Mouse (Mus musculus): ENCODE results near the gene Mrps11.

The Mrps11 gene

DNA sequence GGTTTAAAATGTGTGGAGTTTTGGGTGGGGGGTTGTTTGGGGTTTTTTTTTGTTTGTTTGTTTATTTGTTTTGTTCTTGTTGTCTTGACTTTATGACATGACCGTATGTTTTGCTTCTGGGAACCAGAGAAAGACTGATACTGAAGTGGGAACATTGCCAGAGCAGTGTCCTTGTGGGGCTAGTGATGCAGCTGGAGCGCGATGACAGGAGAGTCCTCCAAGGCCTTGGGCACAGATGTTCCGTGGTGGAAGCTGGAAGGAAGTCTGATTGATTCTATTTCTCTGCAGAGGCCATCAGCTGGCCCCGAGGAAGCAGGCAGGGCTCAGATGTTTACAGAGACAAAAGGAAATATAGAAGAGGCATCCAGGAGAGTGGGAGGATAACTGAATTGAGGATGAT, 3.0 kb downstream of the Mrps11 start:
- no peaks in the 10 kb centered on the region for H3K27me3 ChIP-seq (ENCODE audit: insufficient read depth, low read length)
- peaks cover 69% of the 10 kb centered on the region for H3K36me3 ChIP-seq (ENCODE audit: insufficient read depth, low read length)
- TF ChIP-seq POU5F1 (IDR thresholded peaks at IDR 0.05; ENCODE audit: borderline replicate concordance, low read length) (no peak), CTCF (conservative IDR thresholded peaks at IDR 0.05; ENCODE audit: low read length) (no peak), NANOG (IDR thresholded peaks at IDR 0.05; ENCODE audit: borderline replicate concordance, low read length) (no peak)
- H3K4me3 ChIP-seq (replicated peaks; ENCODE audit: low read length) = no peak overlapping the region
- H3K9me3 ChIP-seq (ENCODE audit: low read length) = no peaks in the 10 kb centered on the region
- peaks cover 25% of the 10 kb centered on the region for H3K4me1 ChIP-seq (replicated peaks; ENCODE audit: low read depth, low read length)

DNA sequence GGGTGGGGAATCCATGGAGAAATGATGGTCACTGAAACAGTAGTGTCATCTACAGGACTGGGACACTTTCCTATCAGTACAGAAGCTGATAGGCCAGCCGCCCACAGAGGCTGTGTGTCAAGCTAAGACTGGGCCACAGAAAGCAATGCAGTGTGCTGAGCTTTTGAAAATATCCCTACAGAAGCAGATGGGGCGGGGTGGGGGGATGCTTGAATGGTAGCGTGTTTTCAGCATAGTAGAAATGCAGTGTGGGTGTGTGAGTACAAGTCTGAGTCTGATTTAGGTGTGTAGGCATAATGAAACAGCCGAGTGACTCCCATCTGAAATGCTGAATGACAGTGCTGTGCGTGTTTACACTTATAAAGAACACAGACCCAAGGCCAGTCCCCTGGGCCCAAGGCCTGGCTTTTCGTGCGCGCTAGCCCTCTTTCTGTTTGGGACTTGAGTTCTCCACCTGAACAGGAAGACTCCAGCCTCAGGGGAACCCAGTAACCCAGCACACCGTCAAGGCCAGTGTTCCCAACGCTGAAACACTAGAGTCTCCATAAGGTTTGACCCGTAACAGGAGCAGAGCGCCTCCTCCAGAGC, 5.0 kb downstream of the Mrps11 start:
- H3K36me3 ChIP-seq (ENCODE audit: insufficient read depth, low read length) = peaks cover 82% of the 10 kb centered on the region
- H3K4me3 ChIP-seq (replicated peaks; ENCODE audit: low read length) = no peak overlapping the region
- H3K4me1 ChIP-seq (replicated peaks; ENCODE audit: low read depth, low read length) = peaks cover 23% of the 10 kb centered on the region
- TF ChIP-seq CTCF (conservative IDR thresholded peaks at IDR 0.05; ENCODE audit: low read length) (no peak), POU5F1 (IDR thresholded peaks at IDR 0.05; ENCODE audit: borderline replicate concordance, low read length) (no peak), NANOG (IDR thresholded peaks at IDR 0.05; ENCODE audit: borderline replicate concordance, low read length) (no peak)
- no peaks in the 10 kb centered on the region for H3K9me3 ChIP-seq (ENCODE audit: low read length)
- H3K27me3 ChIP-seq (ENCODE audit: insufficient read depth, low read length) = no peaks in the 10 kb centered on the region

DNA sequence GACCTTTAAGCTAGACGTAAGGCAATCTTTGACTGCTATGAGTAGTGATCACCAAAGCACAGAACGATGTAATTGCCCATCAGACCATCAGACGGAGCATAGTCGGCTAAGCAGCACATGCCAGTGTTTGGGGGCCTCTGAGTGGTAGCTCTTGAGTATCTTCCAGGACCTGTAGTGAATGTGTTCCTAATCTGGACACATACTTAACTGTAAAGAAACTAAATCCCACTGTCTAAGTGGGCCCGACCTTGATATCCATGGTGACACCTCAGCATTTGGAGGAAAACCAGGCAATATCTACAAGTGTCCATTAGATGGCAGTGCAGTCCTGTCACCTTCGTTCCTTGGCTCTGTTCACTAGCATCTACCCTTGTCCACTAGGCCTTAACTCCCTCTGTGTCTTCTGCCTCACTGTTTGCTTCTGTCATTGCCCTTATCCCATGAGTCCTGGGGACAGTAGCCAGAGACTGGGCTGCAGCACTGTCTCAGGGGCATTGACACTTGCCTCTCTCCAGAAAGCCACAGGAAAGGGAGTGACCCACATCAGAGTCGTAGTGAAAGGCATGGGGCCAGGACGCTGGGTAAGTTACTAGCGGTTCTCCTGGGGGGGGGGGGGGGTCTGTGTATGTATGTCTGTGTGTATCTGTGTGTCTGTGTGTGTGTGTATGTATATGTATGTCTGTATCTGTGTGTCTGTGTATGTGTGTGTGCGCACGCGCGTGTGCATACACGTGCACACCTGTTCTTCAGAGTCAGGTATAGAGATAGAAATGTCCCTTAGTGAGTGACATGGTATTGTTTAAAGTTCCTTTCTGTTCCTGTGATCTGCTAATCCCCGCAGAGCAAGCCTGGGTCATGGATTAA, 8.7 kb downstream of the Mrps11 start:
- Histone ChIP-seq H3K9me3 (ENCODE audit: low read length) (no peaks in the 10 kb centered on the region), H3K4me1 (replicated peaks; ENCODE audit: low read depth, low read length) (peaks cover 13% of the 10 kb centered on the region), H3K36me3 (ENCODE audit: insufficient read depth, low read length) (peaks cover 70% of the 10 kb centered on the region), H3K4me3 (replicated peaks; ENCODE audit: low read length) (no peak overlapping the region), H3K27me3 (ENCODE audit: insufficient read depth, low read length) (no peaks in the 10 kb centered on the region)
- TF ChIP-seq POU5F1 (IDR thresholded peaks at IDR 0.05; ENCODE audit: borderline replicate concordance, low read length) (no peak), NANOG (IDR thresholded peaks at IDR 0.05; ENCODE audit: borderline replicate concordance, low read length) (no peak), CTCF (conservative IDR thresholded peaks at IDR 0.05; ENCODE audit: low read length) (peak; percentile 67)

DNA sequence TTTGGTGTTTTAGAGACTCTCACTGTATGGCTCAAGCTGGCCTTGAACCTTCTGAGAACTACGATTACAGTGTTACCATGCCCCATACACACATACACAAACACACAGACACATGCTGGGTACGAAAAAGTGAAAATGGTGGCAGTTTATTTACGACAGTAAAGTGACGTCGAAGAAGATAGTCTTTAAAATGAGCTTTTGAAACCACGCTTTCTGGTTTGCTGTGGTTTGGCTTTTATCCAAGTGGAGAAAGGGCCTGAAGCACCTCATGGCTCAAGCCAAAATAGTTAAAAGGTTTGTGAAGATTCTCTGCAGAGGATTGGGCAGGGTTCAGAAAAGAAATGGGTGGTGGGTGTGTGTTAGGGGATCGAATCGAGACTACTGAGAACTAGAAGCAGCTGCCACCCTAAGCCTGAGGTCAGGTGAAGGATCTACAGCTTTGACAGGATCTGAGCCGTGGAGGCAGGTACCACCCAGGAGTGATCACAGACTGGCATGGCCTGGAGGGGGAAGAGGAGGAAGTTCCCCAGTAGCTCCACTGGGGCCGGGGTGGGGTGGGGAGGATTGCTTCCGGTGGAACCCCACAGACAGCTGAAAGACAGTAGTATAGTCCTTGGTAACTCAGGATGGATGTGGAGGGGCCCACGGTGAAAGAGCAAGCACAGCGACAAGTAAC, 11.1 kb downstream of the Mrps11 start:
- Histone ChIP-seq H3K9me3 (ENCODE audit: low read length) (no peaks in the 10 kb centered on the region), H3K27me3 (ENCODE audit: insufficient read depth, low read length) (no peaks in the 10 kb centered on the region), H3K4me3 (replicated peaks; ENCODE audit: low read length) (no peak overlapping the region), H3K36me3 (ENCODE audit: insufficient read depth, low read length) (peaks cover 52% of the 10 kb centered on the region), H3K4me1 (replicated peaks; ENCODE audit: low read depth, low read length) (peaks cover 33% of the 10 kb centered on the region)
- TF ChIP-seq CTCF (conservative IDR thresholded peaks at IDR 0.05; ENCODE audit: low read length) (no peak), POU5F1 (IDR thresholded peaks at IDR 0.05; ENCODE audit: borderline replicate concordance, low read length) (no peak), NANOG (IDR thresholded peaks at IDR 0.05; ENCODE audit: borderline replicate concordance, low read length) (no peak)

DNA sequence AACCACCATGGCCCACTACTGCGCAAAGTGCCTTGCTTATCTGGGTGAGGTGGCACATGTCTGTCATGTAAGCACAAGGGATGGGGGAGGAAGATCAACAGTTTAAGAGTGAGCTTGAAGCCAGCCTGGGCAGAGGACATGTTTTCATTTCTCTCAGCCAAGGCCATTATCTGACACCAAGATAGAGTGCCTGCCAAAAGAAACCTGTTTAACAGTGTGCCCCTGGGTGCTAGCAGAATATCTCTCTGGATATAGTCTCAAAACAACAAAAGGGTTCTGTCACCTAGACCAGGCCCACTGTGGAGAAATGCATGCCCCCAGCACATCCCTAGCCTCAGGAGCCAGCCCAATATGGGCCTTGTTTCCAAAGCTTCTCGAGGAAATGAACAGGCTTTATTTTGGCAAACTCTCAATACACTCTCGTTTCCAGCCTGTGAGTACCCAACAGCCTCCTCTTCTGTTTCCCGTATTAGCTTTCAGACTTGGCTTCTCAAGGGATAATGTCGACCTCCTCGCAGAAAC, 11.7 kb downstream of the Mrps11 start:
- H3K27me3 ChIP-seq (ENCODE audit: insufficient read depth, low read length) = no peaks in the 10 kb centered on the region
- no peak overlapping the region for H3K4me3 ChIP-seq (replicated peaks; ENCODE audit: low read length)
- TF ChIP-seq POU5F1 (IDR thresholded peaks at IDR 0.05; ENCODE audit: borderline replicate concordance, low read length) (no peak), CTCF (conservative IDR thresholded peaks at IDR 0.05; ENCODE audit: low read length) (no peak), NANOG (IDR thresholded peaks at IDR 0.05; ENCODE audit: borderline replicate concordance, low read length) (no peak)
- peaks cover 46% of the 10 kb centered on the region for H3K36me3 ChIP-seq (ENCODE audit: insufficient read depth, low read length)
- H3K9me3 ChIP-seq (ENCODE audit: low read length) = no peaks in the 10 kb centered on the region
- H3K4me1 ChIP-seq (replicated peaks; ENCODE audit: low read depth, low read length) = peaks cover 31% of the 10 kb centered on the region

DNA sequence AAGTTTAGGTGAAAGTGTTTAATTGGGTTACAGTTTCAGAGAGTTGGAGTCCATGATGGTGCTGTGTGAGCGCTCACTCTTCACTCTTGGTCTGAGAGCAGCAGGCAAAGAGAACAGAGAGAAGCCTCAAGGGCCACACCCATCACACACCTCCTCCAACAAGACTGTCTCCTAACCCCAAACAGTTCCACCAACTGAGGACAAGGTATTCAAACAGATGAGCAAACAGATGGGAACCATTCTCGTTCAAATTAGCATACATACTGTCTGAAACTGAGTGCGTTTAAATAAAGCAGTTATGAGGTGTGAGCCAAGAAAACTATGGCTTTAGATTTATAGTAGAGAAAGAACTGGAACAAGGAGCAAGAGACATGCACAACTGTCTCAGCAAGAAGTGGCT, 13.7 kb downstream of the Mrps11 start:
- TF ChIP-seq CTCF (conservative IDR thresholded peaks at IDR 0.05; ENCODE audit: low read length) = no peak
- no peak for TF ChIP-seq NANOG (IDR thresholded peaks at IDR 0.05; ENCODE audit: borderline replicate concordance, low read length)
- no peak for TF ChIP-seq POU5F1 (IDR thresholded peaks at IDR 0.05; ENCODE audit: borderline replicate concordance, low read length)
- H3K36me3 ChIP-seq (ENCODE audit: insufficient read depth, low read length) = peaks cover 26% of the 10 kb centered on the region
- no peak overlapping the region for H3K4me3 ChIP-seq (replicated peaks; ENCODE audit: low read length)
- H3K4me1 ChIP-seq (replicated peaks; ENCODE audit: low read depth, low read length) = peaks cover 31% of the 10 kb centered on the region
- H3K9me3 ChIP-seq (ENCODE audit: low read length) = no peaks in the 10 kb centered on the region
- H3K27me3 ChIP-seq (ENCODE audit: insufficient read depth, low read length) = peaks cover 16% of the 10 kb centered on the region

DNA sequence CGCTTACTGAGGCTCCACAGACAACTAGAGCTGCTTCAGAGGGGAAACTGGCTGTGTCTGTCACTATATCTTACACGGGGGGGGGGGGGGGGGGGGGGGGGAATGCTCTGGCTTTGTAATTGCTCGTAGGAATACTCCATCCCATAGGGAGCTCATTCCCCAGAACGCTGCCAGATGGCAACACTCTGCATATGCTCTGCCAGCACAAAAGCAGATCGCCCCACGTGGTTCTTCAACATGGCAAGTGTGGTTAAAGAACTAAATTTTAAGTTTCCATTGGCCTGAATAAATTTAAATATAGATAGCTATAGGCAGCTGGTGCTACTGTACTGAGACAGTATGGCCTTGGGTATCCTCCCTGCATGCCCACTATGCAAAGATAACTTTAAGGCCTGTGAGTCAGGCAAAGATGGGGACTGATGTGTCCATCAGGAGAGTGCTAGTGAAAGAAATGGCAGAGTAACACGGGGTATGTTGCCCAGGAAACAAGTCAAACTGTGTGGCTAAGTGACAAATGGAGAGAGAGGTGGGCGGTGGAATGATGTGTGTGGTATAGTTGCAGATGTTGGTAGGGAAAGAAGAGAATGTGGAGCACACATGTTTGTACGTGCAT, 15.0 kb downstream of the Mrps11 start:
- TF ChIP-seq POU5F1 (IDR thresholded peaks at IDR 0.05; ENCODE audit: borderline replicate concordance, low read length) (no peak), CTCF (conservative IDR thresholded peaks at IDR 0.05; ENCODE audit: low read length) (no peak), NANOG (IDR thresholded peaks at IDR 0.05; ENCODE audit: borderline replicate concordance, low read length) (no peak)
- Histone ChIP-seq H3K27me3 (ENCODE audit: insufficient read depth, low read length) (peaks cover 16% of the 10 kb centered on the region), H3K4me1 (replicated peaks; ENCODE audit: low read depth, low read length) (peaks cover 25% of the 10 kb centered on the region)

More for the DNA sequence above, 15.0 kb downstream of the Mrps11 start:
- no peak overlapping the region for H3K4me3 ChIP-seq (replicated peaks; ENCODE audit: low read length)
- H3K36me3 ChIP-seq (ENCODE audit: insufficient read depth, low read length) = peaks cover 13% of the 10 kb centered on the region
- no peaks in the 10 kb centered on the region for H3K9me3 ChIP-seq (ENCODE audit: low read length)
